Mouse (Mus musculus) CH12.LX (cell line): ENCODE results near the gene Plcb3.

Experiments
- CTCF ChIP-seq, 2 experiments: IDR thresholded peaks in 1 of 2; conservative IDR thresholded peaks in 1 of 2; 2 replicates each; pipeline ENCODE4 v1.5.1; 2011 to 2012; ENCODE audit warnings: low read depth in 2 of 2, low read length in 2 of 2, improper control_type of control experiment in 1 of 2, inconsistent platforms in 1 of 2, mild to moderate bottlenecking in 1 of 2, moderate library complexity in 1 of 2
- ELF1 ChIP-seq: IDR thresholded peaks from 2 replicates; pipeline ENCODE4 v1.6.1; 2014; ENCODE audit warnings: low read depth, mild to moderate bottlenecking, inconsistent platforms, low read length, improper control_type of control experiment
- GABPA ChIP-seq: IDR thresholded peaks from 2 replicates; pipeline ENCODE4 v1.6.1; 2012; ENCODE audit warnings: low read depth, low read length, improper control_type of control experiment, inconsistent platforms; ENCODE audit not compliant: insufficient replicate concordance
- MYC ChIP-seq: IDR thresholded peaks from 2 replicates; pipeline ENCODE4 v1.6.1; 2011; ENCODE audit warnings: low read depth, mild to moderate bottlenecking, improper control_type of control experiment, low read length
- POLR2AphosphoS2 ChIP-seq: IDR thresholded peaks from 2 replicates; pipeline ENCODE4 v1.6.1; 2011; ENCODE audit warnings: low read depth, low read length, improper control_type of control experiment
- UBTF ChIP-seq: IDR thresholded peaks from 2 replicates; pipeline ENCODE4 v1.6.1; 2012; ENCODE audit warnings: low read depth, mild to moderate bottlenecking, inconsistent platforms, low read length, improper control_type of control experiment, moderate library complexity
- ZC3H11A ChIP-seq: IDR thresholded peaks from 2 replicates; pipeline ENCODE4 v1.6.1; 2012; ENCODE audit warnings: low read depth, mild to moderate bottlenecking, inconsistent platforms, low read length, improper control_type of control experiment

DNA sequence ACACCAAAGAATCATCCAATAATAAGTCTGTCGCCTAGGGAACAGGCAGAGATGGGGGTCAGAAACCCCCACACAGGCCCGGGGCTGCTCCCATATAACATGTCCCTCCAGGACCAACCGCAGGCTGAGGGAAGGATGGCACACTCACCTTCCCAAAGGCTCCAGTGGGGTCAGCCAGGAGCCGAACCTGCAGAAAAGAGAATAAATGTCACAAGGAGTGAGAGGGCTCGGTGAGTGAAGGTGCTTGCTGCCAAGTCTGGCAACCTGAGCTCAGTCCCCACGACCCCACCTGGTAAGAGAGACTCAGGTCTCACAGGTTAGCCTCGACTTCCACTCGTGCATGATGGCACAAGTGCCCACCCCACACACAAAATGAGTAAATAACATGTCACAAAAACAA lies 69.2 kb downstream of the Plcb3 start:
- TF ChIP-seq UBTF, result no peak
- TF ChIP-seq ZC3H11A, result no peak
- no peak for TF ChIP-seq POLR2AphosphoS2
- no peak for TF ChIP-seq ELF1
- no peak for TF ChIP-seq GABPA
- no peak for TF ChIP-seq CTCF (conservative IDR thresholded peaks at IDR 0.05 in 1 of 2, IDR thresholded peaks at IDR 0.05 in 1 of 2; ENCODE audit: low read depth in 2 of 2, low read length in 2 of 2)
- TF ChIP-seq MYC, result no peak
